Mouse (Mus musculus): ENCODE measurements around the gene Btbd35f14.
"Not testable (repeated sequence)": the region's sequence is repeated elsewhere in the genome, so short reads cannot be mapped to it uniquely, and the experiment has no call there.

The Btbd35f14 gene

DNA sequence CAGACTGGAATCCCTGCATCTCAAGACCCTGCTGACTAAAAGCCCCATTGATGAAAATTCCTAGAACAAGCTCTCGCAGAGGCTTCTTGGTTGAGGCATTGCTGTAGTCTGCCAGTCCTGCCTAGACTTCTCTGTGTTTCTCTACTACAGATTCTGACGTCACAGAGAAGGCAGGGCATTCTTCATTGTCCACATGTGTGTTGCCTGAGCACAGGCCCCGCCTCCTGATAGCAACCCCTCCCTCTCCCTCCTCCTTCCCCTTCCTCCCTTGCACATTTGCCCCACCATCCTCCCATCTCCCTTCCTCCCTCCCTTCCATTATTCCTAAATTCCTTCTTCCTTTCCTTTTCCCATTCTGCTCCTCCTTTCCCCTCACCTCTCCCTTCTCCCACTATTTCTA lies at the start of gene Btbd35f14:
TSS of gene Btbd35f14 (minus strand) at position 101 of the 400 bp plus-strand sequence.
- not testable (repeated sequence) for DNase-seq (ENCODE audit: low read depth, low spot score)

- not testable (repeated sequence) for DNase-seq (ENCODE audit: low read depth, low spot score)
Measured at GRCm38 (mm10) chrX:33656872-33657271, 45.3 kb downstream of the Btbd35f14 start, which contains the start of gene Btbd35f13. TSS of gene Btbd35f13 (plus strand) at chrX:33657172.

All from brain, embryonic 18.5 days (tissue).